In genomic region chr6:128973439-128973697, GRCm38 (mm10) we compare ENCODE assay signal across 27 mouse cellular contexts. TPM values are rescaled to one million over a fixed set of nuclear protein-coding genes. Genes with fewer than 3 reads are reported as not detected.
"Had no signal": no experiment of that assay in that cellular context is flagged by ENCODE, and none has a peak within 500 bp of the region (broad histone marks: within the 10 kb centered on the region; RNA-seq: fewer than 3 reads in every experiment).

No protein-coding gene starts in this region.

- DNase-seq: kidney, adult 2 months; kidney, postnatal 10 days; kidney, postnatal 4 days; lung, adult 18-20 months; midbrain, embryonic 14.5 days; right cerebral cortex, adult 18-20 months; right cerebral cortex, postnatal 14 days; right cerebral cortex, postnatal 4 days; spleen, adult 18-20 months; thymus, postnatal 36 days had no signal

- H3K36me3 ChIP-seq: kidney, embryonic 15.5 days; neural tube, embryonic 12.5 days; neural tube, embryonic 15.5 days had no signal

- H3K27me3 ChIP-seq: kidney, embryonic 15.5 days; neural tube, embryonic 12.5 days; neural tube, embryonic 15.5 days had no signal

- H3K4me3 ChIP-seq: kidney, embryonic 15.5 days; neural tube, embryonic 12.5 days; neural tube, embryonic 15.5 days had no signal

- ATAC-seq: intestine, postnatal 0 days had no signal

- H3K27ac ChIP-seq: kidney, embryonic 15.5 days; liver, embryonic 14.5 days; macrophage; neural tube, embryonic 12.5 days; neural tube, embryonic 15.5 days had no signal

- H3K4me1 ChIP-seq: kidney, embryonic 15.5 days; neural tube, embryonic 12.5 days; neural tube, embryonic 15.5 days had no signal

RNA-seq across cellular contexts. Expression of gene Clec2g, which starts 39.2 kb away (rescaled TPM):
- total RNA-seq: layer of hippocampus, postnatal 14 days; left cerebral cortex, adult 18-20 months; left cerebral cortex, postnatal 10 days; megakaryocyte-erythroid progenitor cell, adult 5-6 weeks; midbrain, postnatal 0 days had no signal
- polyA plus RNA-seq: intestine, embryonic 14.5 days; intestine, postnatal 0 days; kidney, adult 2 months; kidney, embryonic 15.5 days; limb, embryonic 11.5 days; liver, embryonic 11.5 days; liver, embryonic 14.5 days; lung, embryonic 16.5 days; macrophage; midbrain, embryonic 11.5 days; midbrain, embryonic 14.5 days; midbrain, postnatal 0 days; neural tube, embryonic 12.5 days; neural tube, embryonic 15.5 days; testis, adult 2 months had no signal
